Mouse (Mus musculus) layer of hippocampus, adult 18-20 months (tissue): ENCODE data around the gene Dnajb7. TPM values are rescaled to one million over a fixed set of nuclear protein-coding genes. Genes with fewer than 3 reads are reported as not detected.
A peak's percentile ranks its signal among the peaks of the same experiment; 100 is the strongest.

ENCODE experiments used
- DNase-seq, 2 experiments: peaks; one replicate each; pipeline ENCODE4 v3.0.0; 2022; ENCODE audit warnings: low spot score in 2 of 2
- total RNA-seq, 2 experiments: library from RNA; stranded (reverse); gene quantifications; 2 replicates each; pipeline ENCODE4 v1.2.3; 2021

Dnajb7 gene
- total RNA-seq, 2 experiments from 2014 or later, result not detected

- DNase-seq, result no peak
These were observed 41.9 kb downstream of the Dnajb7 start for GRCm38 (mm10) chr15:81366241-81366640.

GRCm38 (mm10) chr15:81365246-81365645 is 42.9 kb downstream of the Dnajb7 start:
- DNase-seq, result no peak

- no peak for DNase-seq
These were observed 43.8 kb downstream of the Dnajb7 start for GRCm38 (mm10) chr15:81364271-81364670.

- no peak for DNase-seq
These were observed 45.6 kb downstream of the Dnajb7 start for GRCm38 (mm10) chr15:81362501-81362900.

GRCm38 (mm10) chr15:81361417-81362015 is 46.6 kb downstream of the Dnajb7 start:
- no peak for DNase-seq

GRCm38 (mm10) chr15:81361022-81361404 is 47.1 kb downstream of the Dnajb7 start:
- no peak for DNase-seq

GRCm38 (mm10) chr15:81360345-81361021 is 47.6 kb downstream of the Dnajb7 start, which contains the start of gene Slc25a17:
Gene Slc25a17 (minus strand): TSS chr15:81360812.
- peak; percentile 89 to 93 for DNase-seq

GRCm38 (mm10) chr15:81359421-81359820 is 48.7 kb downstream of the Dnajb7 start:
- no peak for DNase-seq

GRCm38 (mm10) chr15:81358943-81359342 is 49.2 kb downstream of the Dnajb7 start:
- no peak for DNase-seq

GRCm38 (mm10) chr15:81356946-81357345 is 51.2 kb downstream of the Dnajb7 start:
- DNase-seq, result no peak

Other genes with a start within 250 kb of the Dnajb7 start
- 100 to 1,000 TPM; 102 to 104 TPM for gene Mrtfa, start 217.5 kb downstream of the Dnajb7 start, total RNA-seq
- 10 to 100 TPM; 24.3 to 28.6 TPM for gene Mchr1, start 172.8 kb downstream of the Dnajb7 start, total RNA-seq
- 10 to 100 TPM; 37.9 to 43.3 TPM for gene Slc25a17, start 47.5 kb downstream of the Dnajb7 start, total RNA-seq
- 100 to 1,000 TPM; 179 to 183 TPM for gene St13, start 8.2 kb downstream of the Dnajb7 start, total RNA-seq
- 10 to 100 TPM; 14.3 to 16.6 TPM for gene Xpnpep3, start 8.2 kb downstream of the Dnajb7 start, total RNA-seq
- 100 to 1,000 TPM; 128 to 135 TPM for gene Rbx1, start 58.0 kb upstream of the Dnajb7 start, total RNA-seq
- gene Ep300, start 177.1 kb upstream of the Dnajb7 start, total RNA-seq, result 10 to 100 TPM; 66.0 to 70.6 TPM